Mouse (Mus musculus) midbrain, embryonic 11.5 days (tissue): ENCODE results near the gene Mpc1. TPM values are rescaled to one million over a fixed set of nuclear protein-coding genes. Genes with fewer than 3 reads are reported as not detected.
A peak's percentile ranks its signal among the peaks of the same experiment; 100 is the strongest.

ENCODE experiments used
- ATAC-seq: fragments of 200-750 bp; cut with Nextera tagmentation; 2 replicates; pipeline ENCODE4 v1.8.0; 2017; ENCODE audit warnings: moderate TSS enrichment, moderate library complexity; ENCODE audit not compliant: low FRiP score
- DNase-seq: peaks from one replicate; pipeline ENCODE4 v3.0.0; 2015; ENCODE audit warnings: low spot score; ENCODE audit errors: missing footprints
- H3K27ac ChIP-seq: fragments of 300-500 bp; sonication (generic); 2 replicates; pipeline ENCODE4 v1.5.1; 2014; ENCODE audit warnings: low read depth, low read length
- H3K27me3 ChIP-seq: fragments of 300-500 bp; sonication (generic); 2 replicates; pipeline ENCODE4 v1.6.1; 2014; ENCODE audit warnings: mild to moderate bottlenecking, low read length, moderate library complexity, mixed read lengths; ENCODE audit not compliant: control insufficient read depth, insufficient read depth
- H3K36me3 ChIP-seq: fragments of 300-500 bp; sonication (generic); 2 replicates; pipeline ENCODE4 v1.6.1; 2014; ENCODE audit warnings: mild to moderate bottlenecking, low read length, moderate library complexity, mixed read lengths; ENCODE audit not compliant: control insufficient read depth, insufficient read depth
- H3K4me1 ChIP-seq: fragments of 300-500 bp; sonication (generic); 2 replicates; pipeline ENCODE4 v1.6.1; 2014; ENCODE audit warnings: low read length; ENCODE audit not compliant: control insufficient read depth, insufficient read depth
- H3K4me2 ChIP-seq: fragments of 300-500 bp; sonication (generic); 2 replicates; pipeline ENCODE4 v1.6.1; 2014; ENCODE audit warnings: mild to moderate bottlenecking, moderate library complexity
- H3K4me3 ChIP-seq: fragments of 300-500 bp; sonication (generic); 2 replicates; pipeline ENCODE4 v1.5.1; 2014; ENCODE audit warnings: low read depth, low read length
- H3K9ac ChIP-seq: fragments of 300-500 bp; sonication (generic); 2 replicates; pipeline ENCODE4 v1.6.1; 2014; ENCODE audit warnings: low read length
- H3K9me3 ChIP-seq: fragments of 300-500 bp; sonication (generic); 2 replicates; pipeline ENCODE4 v1.6.1; 2016; ENCODE audit warnings: low read length; ENCODE audit not compliant: control insufficient read depth
- WGBS: fragments of 180-500 bp; shearing (Covaris S2); extraction: QIAGEN DNeasy Blood & Tissue Kit; methylation state at CpG from one replicate; pipeline ENCODE4 v1.1.7; 2014; 5-methylcytosine and 5-hydroxymethylcytosine counted together
- polyA plus RNA-seq: library from polyadenylated mRNA; unstranded; fragments of >200 nt; fragmentation: Nextera tagmentation; extraction: Ambion mirVana; gene quantifications from 2 replicates; pipeline ENCODE4 v1.2.1, GENCODE M21; 2014

Mpc1 gene
- 100 and 102 TPM in 2 replicates for polyA plus RNA-seq

- no peaks in the 10 kb centered on the region for H3K36me3 ChIP-seq
- peak; percentile 4; the same call in 1 of the 2 replicates for ATAC-seq
- H3K4me1 ChIP-seq, result peaks cover 7% of the 10 kb centered on the region
- 3% methylated on average over 33 of the region's 35 CpGs for WGBS
- peak; percentile 94 for DNase-seq
- peak within 1 kb of the TSS; percentile 80 for H3K4me3 ChIP-seq
- H3K9me3 ChIP-seq, result no peaks in the 10 kb centered on the region
- peaks cover 2% of the 10 kb centered on the region; the same call in 1 of the 2 replicates for H3K27me3 ChIP-seq
- peak within 1 kb of the TSS; percentile 27; the same call in 1 of the 2 replicates for H3K27ac ChIP-seq
- peak within 1 kb of the TSS; percentile 80 for H3K9ac ChIP-seq
- peak within 1 kb of the TSS; percentile 100 for H3K4me2 ChIP-seq
Measured at GRCm38 (mm10) chr17:8282821-8283525, at the start of gene Mpc1. Mpc1 (plus strand) TSS chr17:8282904.

GRCm38 (mm10) chr17:8233618-8234214 is 49.0 kb upstream of the Mpc1 start:
- Histone ChIP-seq H3K9me3 (no peaks in the 10 kb centered on the region), H3K4me2 (no peak overlapping the region), H3K4me3 (no peak overlapping the region), H3K4me1 (no peaks in the 10 kb centered on the region), H3K27ac (no peak overlapping the region), H3K36me3 (no peaks in the 10 kb centered on the region), H3K27me3 (no peaks in the 10 kb centered on the region), H3K9ac (no peak overlapping the region)
- DNase-seq (peak; percentile 45), ATAC-seq (no peak)
- WGBS, result 86% methylated on average over 15 of the region's 15 CpGs

GRCm38 (mm10) chr17:8234537-8234936 is 48.2 kb upstream of the Mpc1 start:
- no peaks in the 10 kb centered on the region for H3K4me1 ChIP-seq
- no peaks in the 10 kb centered on the region for H3K27me3 ChIP-seq
- no peak overlapping the region for H3K4me2 ChIP-seq
- no peak overlapping the region for H3K4me3 ChIP-seq
- no peak overlapping the region for H3K9ac ChIP-seq
- DNase-seq, result peak; percentile 6
- no peaks in the 10 kb centered on the region for H3K36me3 ChIP-seq
- H3K9me3 ChIP-seq, result no peaks in the 10 kb centered on the region
- 88% methylated on average over 4 of the region's 4 CpGs for WGBS
- no peak overlapping the region for H3K27ac ChIP-seq
- no peak for ATAC-seq

- no peak within 1 kb of the TSS for H3K27ac ChIP-seq
- ATAC-seq (no peak), DNase-seq (no peak)
- no peaks in the 10 kb centered on the region for H3K4me1 ChIP-seq
- H3K4me3 ChIP-seq, result no peak within 1 kb of the TSS
- no peak within 1 kb of the TSS for H3K9ac ChIP-seq
- H3K9me3 ChIP-seq, result no peaks in the 10 kb centered on the region
- no peak within 1 kb of the TSS for H3K4me2 ChIP-seq
- no peaks in the 10 kb centered on the region for H3K36me3 ChIP-seq
- WGBS, result 75% methylated on average over 3 of the region's 3 CpGs
- H3K27me3 ChIP-seq, result no peaks in the 10 kb centered on the region
Measured at GRCm38 (mm10) chr17:8235743-8236142, 47.0 kb upstream of the Mpc1 start, which contains the start of gene Ccr6. Ccr6 (plus strand) TSS chr17:8236043.

GRCm38 (mm10) chr17:8238012-8238710 is 44.5 kb upstream of the Mpc1 start:
- H3K27me3 ChIP-seq, result no peaks in the 10 kb centered on the region
- no peak overlapping the region for H3K4me3 ChIP-seq
- ATAC-seq, result no peak
- peak; percentile 53 for DNase-seq
- 85% methylated on average over 15 of the region's 15 CpGs for WGBS
- H3K9ac ChIP-seq, result no peak overlapping the region
- H3K4me1 ChIP-seq, result no peaks in the 10 kb centered on the region
- H3K4me2 ChIP-seq, result no peak overlapping the region
- no peak overlapping the region for H3K27ac ChIP-seq
- no peaks in the 10 kb centered on the region for H3K36me3 ChIP-seq
- no peaks in the 10 kb centered on the region for H3K9me3 ChIP-seq

GRCm38 (mm10) chr17:8239561-8239960 is 43.1 kb upstream of the Mpc1 start:
- Histone ChIP-seq H3K36me3 (no peaks in the 10 kb centered on the region), H3K9me3 (no peaks in the 10 kb centered on the region), H3K9ac (no peak overlapping the region), H3K27me3 (no peaks in the 10 kb centered on the region), H3K4me3 (no peak overlapping the region), H3K4me1 (no peaks in the 10 kb centered on the region), H3K27ac (no peak overlapping the region), H3K4me2 (no peak overlapping the region)
- DNase-seq, result no peak
- WGBS, result 69% methylated on average over 3 of the region's 3 CpGs
- ATAC-seq, result no peak

- Histone ChIP-seq H3K27ac (no peak overlapping the region), H3K9me3 (no peaks in the 10 kb centered on the region), H3K27me3 (no peaks in the 10 kb centered on the region), H3K4me2 (no peak overlapping the region), H3K9ac (no peak overlapping the region), H3K4me1 (no peaks in the 10 kb centered on the region), H3K4me3 (no peak overlapping the region), H3K36me3 (no peaks in the 10 kb centered on the region)
- DNase-seq (no peak), ATAC-seq (no peak)
- 77% methylated on average over 4 of the region's 4 CpGs for WGBS
Measured at GRCm38 (mm10) chr17:8240517-8240916, 42.2 kb upstream of the Mpc1 start.

- DNase-seq (no peak), ATAC-seq (no peak)
- 78% methylated on average over 12 of the region's 12 CpGs for WGBS
- Histone ChIP-seq H3K4me3 (no peak overlapping the region), H3K27me3 (no peaks in the 10 kb centered on the region), H3K27ac (no peak overlapping the region), H3K4me1 (no peaks in the 10 kb centered on the region), H3K9me3 (no peaks in the 10 kb centered on the region), H3K4me2 (no peak overlapping the region), H3K36me3 (no peaks in the 10 kb centered on the region), H3K9ac (no peak overlapping the region)
Measured at GRCm38 (mm10) chr17:8241645-8242044, 41.1 kb upstream of the Mpc1 start.

- Histone ChIP-seq H3K27ac (no peak overlapping the region), H3K36me3 (no peaks in the 10 kb centered on the region), H3K4me1 (no peaks in the 10 kb centered on the region), H3K4me2 (no peak overlapping the region), H3K4me3 (no peak overlapping the region), H3K27me3 (no peaks in the 10 kb centered on the region), H3K9ac (no peak overlapping the region), H3K9me3 (no peaks in the 10 kb centered on the region)
- ATAC-seq (no peak), DNase-seq (no peak)
- 93% methylated on average over 11 of the region's 11 CpGs for WGBS
Measured at GRCm38 (mm10) chr17:8242186-8242585, 40.5 kb upstream of the Mpc1 start.
